Mouse (Mus musculus) cerebellum, postnatal 14 days (tissue): ENCODE results near the gene Nupl1.

Experiments
- DNase-seq, 2 experiments: peaks; one replicate each; pipeline ENCODE4 v3.0.0; 2021; ENCODE audit warnings: mixed read lengths in 2 of 2

Gene Nupl1

DNA sequence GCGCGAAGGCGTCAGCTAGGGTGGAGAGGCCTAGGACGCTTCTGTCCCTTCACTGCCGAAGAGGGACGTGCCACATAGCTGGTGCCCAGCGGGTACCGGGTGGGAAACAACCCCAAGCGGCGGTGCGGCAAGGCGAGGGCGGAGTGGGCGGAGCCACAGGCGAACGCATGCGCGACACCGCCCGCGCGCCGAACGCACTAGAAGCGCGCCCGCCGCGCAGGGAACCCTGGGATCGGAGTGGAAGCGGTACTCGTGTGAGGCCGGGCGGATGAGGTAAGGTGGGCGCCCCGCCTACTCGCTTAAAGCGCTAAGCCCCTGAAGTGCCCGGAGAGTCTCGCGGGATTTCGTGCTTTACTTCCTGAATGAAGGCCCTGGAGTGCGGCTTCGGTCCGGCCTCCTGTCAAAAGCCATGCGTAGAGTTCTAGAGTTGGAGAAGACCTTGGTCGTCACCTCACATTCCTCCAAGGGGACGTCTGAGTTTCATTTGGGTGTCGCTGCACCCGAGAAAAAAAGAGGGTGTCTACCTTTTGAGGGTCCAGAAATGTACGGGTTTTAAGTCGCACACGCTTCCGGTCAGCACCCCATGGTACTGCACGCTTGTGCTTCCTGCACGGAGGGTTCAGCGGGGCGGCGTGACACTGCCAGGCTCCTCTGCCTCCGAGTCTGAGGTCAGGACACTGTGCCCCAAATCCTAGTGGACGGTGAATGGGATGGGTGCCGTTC, at the start of gene Nupl1, which contains the start of gene Gm49336:
Gene Nupl1 (minus strand): TSS at position 151 of the 723 bp plus-strand sequence.
Gene Gm49336 (minus strand): TSS at position 227 of the 723 bp plus-strand sequence.
- peak; percentile 98 for DNase-seq

DNA sequence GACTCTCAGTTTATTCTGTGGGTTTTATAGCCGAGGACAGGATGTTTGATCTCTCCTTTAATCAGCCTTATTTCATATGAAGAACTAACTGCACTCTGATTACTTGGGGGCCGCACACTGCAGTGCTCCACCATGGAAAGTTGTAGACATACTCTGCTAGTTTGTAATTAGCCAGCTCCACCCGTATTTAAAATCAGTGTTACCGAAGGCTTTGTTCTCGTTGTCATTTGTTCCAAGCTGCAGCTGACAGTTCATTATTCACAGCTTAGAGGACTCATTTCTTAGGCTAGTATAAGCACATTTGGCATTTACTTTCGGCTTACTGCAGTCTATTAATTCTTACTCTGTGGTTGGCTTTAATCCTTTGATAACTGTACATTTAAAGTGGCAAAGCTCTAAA, 49.8 kb upstream of the Nupl1 start:
- DNase-seq: no peak

- peak; percentile 60 to 68 for DNase-seq
Measured at GRCm38 (mm10) chr14:60300224-60300991, 49.2 kb upstream of the Nupl1 start.

DNA sequence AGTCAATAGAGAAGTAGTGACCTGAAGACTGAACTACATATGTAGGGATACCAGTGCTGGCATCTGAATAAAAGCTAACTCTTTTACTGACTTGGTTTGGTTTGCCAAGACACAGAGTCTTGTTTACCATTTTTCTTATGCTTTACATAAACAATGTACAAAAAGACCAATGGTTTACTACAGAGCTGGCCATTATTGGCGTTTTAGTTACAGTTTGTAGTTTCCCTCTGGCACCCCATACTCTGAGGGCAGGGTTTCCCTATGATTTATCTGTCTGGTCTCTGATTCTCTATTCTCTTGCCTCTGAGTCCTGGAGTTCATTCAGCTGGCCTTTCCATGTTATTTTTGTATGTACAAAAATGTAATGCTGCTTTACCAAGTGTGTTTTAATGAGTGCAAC, 44.3 kb upstream of the Nupl1 start:
- no peak for DNase-seq

GRCm38 (mm10) chr14:60290363-60290762, 39.1 kb upstream of the Nupl1 start:
- DNase-seq: no peak

DNA sequence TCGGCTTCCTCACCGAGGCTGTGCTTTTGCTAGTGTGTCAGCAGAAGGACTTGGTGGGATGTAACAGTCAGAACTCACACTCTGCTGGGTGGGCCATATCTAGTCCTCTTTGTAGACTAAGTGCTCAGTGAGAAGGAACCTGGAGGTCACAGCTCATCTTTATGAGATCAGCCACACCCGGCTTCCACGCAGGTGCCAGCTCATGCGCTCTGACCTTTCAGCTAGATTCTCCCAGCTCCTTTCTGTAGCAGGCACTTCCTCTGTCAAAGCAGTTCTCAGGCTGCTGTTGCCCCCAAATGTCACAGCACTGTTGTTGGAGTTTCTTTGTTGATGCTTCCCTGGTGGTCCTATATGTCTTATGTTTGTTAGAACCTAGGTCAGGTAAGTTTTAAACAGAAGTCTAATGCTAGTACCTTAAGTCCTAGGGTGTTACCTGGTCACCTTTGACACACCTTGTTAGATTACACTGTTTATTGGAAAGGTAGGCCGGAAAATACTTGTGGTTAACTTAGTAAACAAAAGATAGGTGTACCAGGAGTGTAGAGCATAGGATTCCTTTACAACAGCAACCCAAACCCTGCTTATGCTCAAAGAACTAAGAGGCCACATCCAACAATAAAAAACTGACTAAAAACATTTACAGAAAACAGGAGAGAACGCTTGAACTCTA, 35.1 kb upstream of the Nupl1 start:
- no peak for DNase-seq

DNA sequence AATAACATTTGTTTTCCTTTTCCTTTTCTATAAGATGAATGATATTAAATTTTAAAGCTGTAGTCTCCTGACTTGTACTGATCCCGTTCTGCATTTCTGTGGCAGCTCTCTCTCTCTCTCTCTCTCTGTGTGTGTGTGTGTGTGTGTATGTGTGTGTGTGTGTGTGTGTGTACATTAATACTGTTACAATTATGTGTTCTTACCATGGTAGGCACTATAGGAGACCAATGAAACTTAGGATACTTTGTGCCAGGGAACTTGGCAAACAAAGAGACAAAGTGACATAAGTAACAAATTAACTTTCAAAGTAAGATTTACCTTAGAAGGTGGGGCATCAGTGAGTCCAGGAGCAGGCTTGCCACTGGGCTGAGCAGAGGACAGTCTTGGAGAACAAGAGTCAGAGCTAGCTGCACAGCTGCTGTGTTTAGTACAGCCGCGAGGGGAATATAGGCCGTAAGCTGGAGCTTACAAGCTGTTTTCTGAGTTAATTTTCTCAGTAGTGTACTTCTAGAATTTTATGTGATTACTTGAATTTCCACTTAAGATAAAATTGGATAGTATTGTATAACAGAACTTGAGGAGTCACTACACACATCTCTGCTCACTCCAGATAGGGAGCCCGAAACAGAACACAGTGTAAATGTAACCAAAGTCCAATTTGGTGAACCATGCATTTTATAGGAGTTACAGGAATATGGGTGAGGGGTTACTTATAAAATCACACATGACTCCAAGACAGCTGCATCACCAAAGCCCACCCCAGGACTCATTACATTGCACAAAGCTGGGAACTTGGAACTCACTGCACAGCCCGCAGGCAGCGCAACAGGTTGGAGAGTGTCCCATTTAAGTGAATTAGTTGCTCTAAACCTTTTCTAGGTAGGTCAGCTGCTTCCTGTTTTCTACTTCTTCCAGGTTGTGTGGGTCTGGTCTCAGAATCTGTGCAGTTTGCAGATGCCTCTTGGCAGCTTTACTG, 24.4 kb upstream of the Nupl1 start:
- no peak for DNase-seq

GRCm38 (mm10) chr14:60273346-60273745, 22.1 kb upstream of the Nupl1 start:
- DNase-seq: no peak

DNA sequence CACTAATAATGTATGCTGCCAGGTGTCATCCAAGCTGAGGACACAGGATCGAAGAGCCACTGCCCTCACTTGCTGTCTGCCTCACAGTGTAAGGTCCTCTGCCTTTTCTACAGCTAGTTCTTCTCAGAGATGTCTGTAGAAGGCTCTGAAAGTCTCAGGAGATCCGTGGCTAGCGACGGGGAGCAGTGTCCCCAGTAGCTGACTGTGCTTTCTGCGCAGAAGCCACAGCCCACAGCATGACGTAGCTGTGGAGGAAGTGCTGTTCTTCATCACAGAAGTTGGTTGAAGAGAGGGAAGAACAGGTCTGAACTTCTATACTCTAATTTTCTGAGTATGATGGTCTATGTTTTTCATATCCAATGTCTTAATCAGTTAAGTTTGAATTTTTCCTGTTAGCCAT, 18.1 kb upstream of the Nupl1 start:
- DNase-seq: no peak

GRCm38 (mm10) chr14:60264990-60265876, 14.0 kb upstream of the Nupl1 start, which contains the start of gene Mtmr6:
Mtmr6 (plus strand) TSS chr14:60265228.
- peak; percentile 94 to 96 for DNase-seq

DNA sequence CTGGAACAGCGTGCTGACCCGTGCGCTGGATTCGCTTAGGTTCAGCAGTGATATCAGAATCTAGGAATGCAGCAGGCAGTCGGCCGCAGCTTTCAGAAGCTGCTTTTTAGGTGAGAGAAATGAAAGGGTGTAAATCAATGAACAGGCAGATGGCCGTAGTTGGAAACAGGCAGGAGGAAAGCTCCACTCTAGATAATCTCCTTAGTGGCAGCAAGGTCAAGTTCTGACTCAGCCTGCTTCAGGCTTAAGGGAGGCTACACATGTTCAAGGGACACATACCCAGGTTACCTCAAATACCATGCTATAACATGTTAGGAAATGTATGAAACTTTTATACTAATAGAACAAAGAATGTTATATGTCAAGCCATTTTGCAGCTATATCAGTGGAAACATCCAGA, 11.1 kb upstream of the Nupl1 start:
- no peak for DNase-seq

GRCm38 (mm10) chr14:60257851-60258250, 6.6 kb upstream of the Nupl1 start:
- DNase-seq: no peak

- no peak for DNase-seq
Measured at GRCm38 (mm10) chr14:60257101-60257500, 5.9 kb upstream of the Nupl1 start.

- no peak for DNase-seq
Measured at GRCm38 (mm10) chr14:60256356-60256755, 5.1 kb upstream of the Nupl1 start.

DNA sequence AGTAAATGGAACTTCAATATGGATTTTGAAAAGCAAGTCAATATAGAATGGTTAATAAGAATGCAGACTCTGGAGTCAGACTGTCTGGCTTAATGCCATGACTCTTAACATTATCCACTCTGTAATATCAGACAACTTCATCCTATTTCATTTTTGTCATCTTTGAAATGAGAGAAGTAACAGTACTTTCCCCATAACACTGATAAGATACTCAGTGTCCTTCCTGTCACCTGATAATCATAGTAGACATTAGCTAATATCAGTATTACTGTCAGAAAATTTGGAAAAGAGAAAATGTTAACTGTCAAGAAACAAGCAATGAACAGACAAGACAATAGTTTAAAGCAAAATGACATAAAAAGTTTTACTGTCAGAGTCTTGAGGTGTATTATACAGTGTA, 3.5 kb upstream of the Nupl1 start:
- DNase-seq: no peak

- DNase-seq: no peak
Measured at GRCm38 (mm10) chr14:60253466-60253865, 2.2 kb upstream of the Nupl1 start.

DNA sequence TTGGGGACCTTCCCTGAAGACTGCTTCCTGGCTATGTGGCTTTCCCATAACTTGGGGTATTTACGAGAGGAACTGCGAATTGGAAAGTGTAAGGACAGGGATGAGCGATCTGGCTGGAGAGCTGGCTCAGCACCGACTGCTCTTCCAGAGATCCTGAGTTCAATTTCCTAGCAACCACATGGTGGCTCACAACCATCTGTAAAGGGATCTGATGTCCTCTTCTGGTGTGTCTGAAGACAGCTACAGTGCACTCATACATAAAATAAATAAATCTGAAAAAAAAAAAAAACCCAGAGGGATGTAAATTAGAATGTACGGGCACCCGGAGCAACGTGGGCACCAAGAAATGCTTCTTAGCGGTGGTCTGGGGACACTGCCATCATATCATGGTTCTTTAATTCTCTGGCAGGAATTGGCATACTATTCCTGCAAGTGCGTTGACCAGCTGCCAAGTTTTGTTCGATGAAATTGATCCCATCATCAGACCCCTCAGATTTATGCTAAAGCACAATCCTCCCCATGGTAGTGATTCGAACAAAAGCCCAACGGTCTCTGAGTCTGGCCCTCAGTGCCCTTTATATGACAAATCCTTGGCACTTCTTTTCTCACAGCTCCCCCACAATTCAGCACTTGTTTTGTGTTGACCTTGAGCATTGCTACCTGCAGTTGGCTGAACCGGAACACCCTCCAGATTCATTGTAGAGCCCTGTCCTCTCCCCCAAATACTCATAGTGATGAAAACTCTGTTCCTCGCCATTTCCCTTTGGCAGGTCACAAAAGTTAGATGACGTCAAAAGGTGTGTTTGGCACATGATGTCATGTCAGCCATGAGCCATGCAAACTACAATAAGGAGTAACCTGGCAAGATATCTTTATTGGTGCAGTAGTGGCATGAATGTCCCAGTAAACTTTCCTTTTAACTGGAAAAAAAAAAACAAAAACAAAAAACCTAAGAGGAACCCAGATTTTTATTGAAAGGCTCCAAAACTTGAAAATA, 1.1 kb upstream of the Nupl1 start:
- DNase-seq: peak; percentile 61 to 69

DNA sequence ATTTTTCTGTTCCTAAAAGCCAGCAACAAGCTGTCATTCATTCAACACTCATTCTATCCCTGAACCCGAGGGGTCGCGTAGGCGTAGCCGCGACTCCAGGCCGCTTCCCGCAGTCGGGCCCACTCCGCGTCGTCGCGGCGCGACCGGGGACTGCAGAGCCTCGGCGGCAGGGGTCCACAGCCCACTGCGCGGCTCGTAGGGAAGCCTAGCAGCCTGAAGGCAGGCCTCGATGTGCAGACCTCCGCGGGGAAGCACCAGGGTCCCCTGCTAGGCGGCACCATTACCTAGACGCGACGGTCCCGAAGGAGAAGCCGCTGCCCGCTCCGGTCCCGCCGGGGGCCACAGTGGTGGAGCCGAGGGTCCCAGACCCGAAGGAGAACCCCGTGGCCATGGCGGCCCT, 352 bp downstream of the Nupl1 start:
- no peak for DNase-seq

DNA sequence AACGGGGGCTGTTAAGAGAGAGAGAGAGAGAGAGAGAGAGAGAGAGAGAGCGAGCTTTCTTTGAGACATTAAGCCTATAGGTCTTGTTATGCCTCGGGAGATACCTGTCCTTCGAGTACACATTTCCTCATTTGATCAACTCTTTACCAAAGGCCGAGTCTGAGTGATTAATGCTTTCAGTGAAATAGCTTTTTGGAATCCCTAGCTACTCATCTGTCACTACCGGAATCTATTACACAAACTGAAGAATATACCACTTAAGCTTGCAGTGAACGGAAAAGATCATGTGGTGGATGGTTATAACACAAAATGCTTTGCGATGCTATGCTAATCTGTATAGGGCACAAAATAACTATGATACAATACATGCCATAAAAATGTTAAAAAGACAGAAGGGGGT, 865 bp downstream of the Nupl1 start:
- no peak for DNase-seq

GRCm38 (mm10) chr14:60238551-60238950, 12.7 kb downstream of the Nupl1 start:
- DNase-seq: no peak
